Mouse (Mus musculus): ENCODE results near the gene Rbpj.

GRCm38 (mm10) chr5:53551910-53552309 lies 86.0 kb downstream of the Rbpj start:
- TF ChIP-seq POLR2A (IDR thresholded peaks at IDR 0.05; ENCODE audit: extremely low read depth, insufficient read depth, low read length), result no peak
- TF ChIP-seq CTCF (IDR thresholded peaks at IDR 0.05; ENCODE audit: extremely low read depth, insufficient read depth, low read length), result no peak
